Mouse (Mus musculus) liver, embryonic 16.5 days (tissue): Measurements from ENCODE around the gene Nin. TPM values are rescaled to one million over a fixed set of nuclear protein-coding genes. Genes with fewer than 3 reads are reported as not detected.

ENCODE experiments used
- ATAC-seq: fragments of 200-750 bp; cut with Nextera tagmentation; 2 replicates; pipeline ENCODE4 v1.8.0; 2017; ENCODE audit warnings: low read depth, mild to moderate bottlenecking, moderate number of reproducible peaks, moderate library complexity
- H3K27ac ChIP-seq: fragments of 300-500 bp; sonication (generic); 2 replicates; pipeline ENCODE4 v1.5.1; 2014; ENCODE audit warnings: mild to moderate bottlenecking, low read length
- H3K27me3 ChIP-seq: fragments of 300-500 bp; sonication (generic); 2 replicates; pipeline ENCODE4 v1.6.1; 2014; ENCODE audit warnings: low read depth, low read length, mixed read lengths; ENCODE audit not compliant: control insufficient read depth, insufficient read depth
- H3K36me3 ChIP-seq: fragments of 300-500 bp; sonication (generic); 2 replicates; pipeline ENCODE4 v1.6.1; 2014; ENCODE audit warnings: mild to moderate bottlenecking; ENCODE audit not compliant: control insufficient read depth, insufficient read depth
- H3K4me1 ChIP-seq: fragments of 300-500 bp; sonication (generic); 2 replicates; pipeline ENCODE4 v1.6.1; 2014; ENCODE audit warnings: low read depth, low read length, mixed read lengths; ENCODE audit not compliant: control insufficient read depth
- H3K4me2 ChIP-seq: fragments of 300-500 bp; sonication (generic); 2 replicates; pipeline ENCODE4 v1.6.1; 2014; ENCODE audit warnings: low read depth, low read length, mixed read lengths
- H3K4me3 ChIP-seq: fragments of 300-500 bp; sonication (generic); 2 replicates; pipeline ENCODE4 v1.5.1; 2014; ENCODE audit warnings: low read depth, mild to moderate bottlenecking, low read length
- H3K9ac ChIP-seq: fragments of 300-500 bp; sonication (generic); 2 replicates; pipeline ENCODE4 v1.6.1; 2014; ENCODE audit warnings: low read depth, low read length
- H3K9me3 ChIP-seq: fragments of 300-500 bp; sonication (generic); replicated peaks from 2 replicates; pipeline ENCODE4 v1.6.1; 2016; ENCODE audit warnings: low read length; ENCODE audit not compliant: control insufficient read depth
- WGBS: fragments of 180-500 bp; shearing (Covaris S2); extraction: QIAGEN DNeasy Blood & Tissue Kit; methylation state at CpG from one replicate; pipeline ENCODE4 v1.1.7; 2014; ENCODE audit not compliant: insufficient replicate concordance; 5-methylcytosine and 5-hydroxymethylcytosine counted together
- polyA plus RNA-seq: library from polyadenylated mRNA; unstranded; fragments of >200 nt; fragmentation: Nextera tagmentation; extraction: Ambion mirVana; gene quantifications from 2 replicates; pipeline ENCODE4 v1.2.1, GENCODE M21; 2015

Gene Nin
- 3.1 TPM in 2 replicates for polyA plus RNA-seq

DNA sequence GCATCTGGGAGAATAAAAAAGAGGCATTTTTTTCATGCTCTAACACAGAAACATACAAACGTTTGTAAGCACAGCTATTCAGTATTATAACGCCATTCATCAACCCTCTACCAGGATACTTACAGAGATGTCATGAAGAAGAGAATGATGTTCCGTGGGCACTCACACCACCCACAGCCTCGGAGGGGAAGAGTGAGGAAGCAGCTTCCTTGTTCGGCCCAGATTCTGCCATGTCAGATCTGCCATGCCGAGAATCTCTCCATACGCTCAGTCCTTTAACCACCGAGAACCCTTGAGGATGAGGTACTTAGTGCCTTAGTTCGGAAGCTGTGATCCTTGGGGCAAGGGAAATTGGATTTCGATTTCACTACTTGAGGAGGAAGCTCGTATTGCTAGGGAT is at the start of gene Nin:
Gene Nin (minus strand): TSS at position 367 of the 400 bp plus-strand sequence.
- ATAC-seq, result no peak
- Histone ChIP-seq H3K9me3 (no peaks in the 10 kb centered on the region), H3K27ac (no peak within 1 kb of the TSS), H3K4me3 (no peak within 1 kb of the TSS), H3K4me1 (peaks cover 19% of the 10 kb centered on the region), H3K27me3 (peaks cover 27% of the 10 kb centered on the region), H3K36me3 (no peaks in the 10 kb centered on the region), H3K4me2 (no peak within 1 kb of the TSS), H3K9ac (no peak within 1 kb of the TSS)
- WGBS, result 64% methylated on average over 11 of the region's 11 CpGs

DNA sequence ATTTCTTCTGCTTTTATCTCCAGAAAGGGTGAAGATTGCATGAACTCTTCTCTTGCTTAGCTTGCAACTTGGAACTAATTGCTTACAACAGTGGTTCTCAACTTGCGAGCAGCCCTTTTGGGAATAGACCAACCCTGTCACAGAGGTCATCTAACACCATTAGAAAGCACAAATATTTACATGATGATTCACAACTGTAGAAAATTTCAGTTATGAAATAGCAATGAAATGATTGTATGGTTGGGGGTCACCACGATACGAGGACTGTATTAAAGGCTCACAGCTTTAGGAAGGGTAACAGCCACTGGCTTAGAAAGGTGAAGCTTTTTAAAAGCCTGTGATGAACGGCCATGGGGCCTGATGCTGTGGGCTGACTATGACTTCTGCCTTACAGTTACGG is 47.5 kb upstream of the Nin start:
- no peaks in the 10 kb centered on the region for H3K9me3 ChIP-seq

DNA sequence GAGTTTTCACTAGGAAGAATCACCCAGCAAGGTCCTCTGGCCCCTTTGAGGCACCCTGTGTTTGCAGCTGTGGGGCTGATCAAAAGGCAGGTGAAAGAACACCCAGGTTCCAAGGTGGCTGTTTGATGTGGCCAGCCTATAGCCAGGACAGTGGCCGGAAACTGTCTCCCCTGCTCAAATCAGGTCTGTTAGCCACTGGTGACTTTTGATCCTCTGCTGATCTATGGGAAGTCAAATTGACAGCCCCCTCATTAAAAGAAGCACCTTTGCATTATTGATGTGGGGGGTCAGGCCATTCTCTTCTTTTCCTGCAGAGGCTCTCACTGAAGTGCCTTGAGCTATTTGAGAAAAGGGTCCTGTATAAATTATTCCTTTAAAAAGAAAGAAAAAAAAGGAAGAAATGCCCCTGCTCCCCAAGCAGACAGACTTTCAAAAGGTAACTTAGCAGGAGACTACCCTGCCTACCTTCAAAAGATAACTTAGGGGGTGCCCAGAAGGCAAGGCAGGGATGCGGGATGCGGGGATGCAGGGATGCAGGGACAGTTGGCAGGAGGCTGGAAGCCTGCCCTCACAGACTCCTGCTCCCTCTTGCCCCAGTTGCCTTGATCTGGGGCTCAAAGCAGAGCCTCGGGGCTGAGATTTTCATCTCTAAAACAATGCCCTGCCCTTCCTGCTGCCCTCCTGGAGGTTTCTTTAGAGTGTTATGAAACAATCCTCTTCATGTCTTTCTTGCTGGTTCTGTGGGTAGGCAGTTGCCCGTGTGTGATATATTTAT is 44.0 kb upstream of the Nin start:
- no peak for ATAC-seq
- Histone ChIP-seq H3K27ac (no peak overlapping the region), H3K4me1 (no peaks in the 10 kb centered on the region), H3K9ac (no peak overlapping the region), H3K4me3 (no peak overlapping the region), H3K27me3 (no peaks in the 10 kb centered on the region), H3K4me2 (no peak overlapping the region), H3K36me3 (no peaks in the 10 kb centered on the region), H3K9me3 (no peaks in the 10 kb centered on the region)
- 43% methylated on average over 5 of the region's 5 CpGs for WGBS

More for the DNA sequence above, 47.5 kb upstream of the Nin start:
- Histone ChIP-seq H3K9ac (no peak overlapping the region), H3K4me1 (no peaks in the 10 kb centered on the region), H3K27me3 (no peaks in the 10 kb centered on the region), H3K27ac (no peak overlapping the region), H3K4me3 (no peak overlapping the region), H3K4me2 (no peak overlapping the region), H3K36me3 (no peaks in the 10 kb centered on the region)
- 60% methylated on average over 5 of the region's 5 CpGs for WGBS
- no peak for ATAC-seq

DNA sequence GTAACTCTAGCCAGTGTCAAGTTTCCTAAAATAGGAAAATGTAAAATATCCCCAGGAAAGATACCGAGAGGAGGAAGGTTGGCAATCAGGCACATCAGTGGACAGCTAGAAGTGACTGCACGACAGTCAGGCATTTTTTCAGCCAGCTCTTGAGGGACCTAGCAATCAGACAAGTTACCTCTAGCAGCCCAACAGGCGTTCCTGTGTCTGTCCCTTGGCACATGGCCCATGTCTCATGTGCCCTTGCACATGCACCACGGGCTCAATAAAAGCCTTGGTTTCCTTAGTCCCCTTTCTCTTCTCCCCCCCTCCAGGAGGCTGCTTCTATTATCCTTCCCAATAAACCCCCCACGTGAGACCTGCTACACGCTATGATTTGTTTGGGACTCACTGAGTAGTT is 42.7 kb upstream of the Nin start:
- Histone ChIP-seq H3K27me3 (no peaks in the 10 kb centered on the region), H3K36me3 (no peaks in the 10 kb centered on the region), H3K4me2 (no peak overlapping the region), H3K9me3 (no peaks in the 10 kb centered on the region), H3K4me1 (no peaks in the 10 kb centered on the region), H3K27ac (no peak overlapping the region), H3K4me3 (no peak overlapping the region), H3K9ac (no peak overlapping the region)
- 54% methylated on average over 6 of the region's 6 CpGs for WGBS
- no peak for ATAC-seq

DNA sequence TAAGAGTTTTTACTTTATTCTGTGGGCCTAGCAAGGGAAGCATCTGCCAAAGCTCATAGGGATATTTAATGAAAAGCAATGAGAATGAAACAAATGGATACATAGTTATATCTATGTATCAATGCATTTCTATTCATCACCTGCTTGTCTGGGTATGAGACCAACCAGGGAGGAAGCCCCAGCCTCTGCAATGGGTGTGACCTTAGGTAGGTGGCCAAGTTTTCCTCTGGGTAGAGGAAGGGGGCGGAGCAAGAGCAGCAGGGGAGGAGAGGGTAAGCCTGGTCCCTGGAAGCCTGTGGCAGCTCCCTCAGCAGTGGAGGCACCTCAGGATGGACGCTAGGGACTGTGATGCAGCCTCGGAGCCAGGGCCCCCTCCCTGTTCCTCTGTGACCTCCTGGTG is 40.3 kb upstream of the Nin start, which contains the start of gene Abhd12b:
Gene Abhd12b (plus strand): TSS at position 301 of the 400 bp plus-strand sequence.
- Histone ChIP-seq H3K27me3 (no peaks in the 10 kb centered on the region), H3K36me3 (no peaks in the 10 kb centered on the region)

DNA sequence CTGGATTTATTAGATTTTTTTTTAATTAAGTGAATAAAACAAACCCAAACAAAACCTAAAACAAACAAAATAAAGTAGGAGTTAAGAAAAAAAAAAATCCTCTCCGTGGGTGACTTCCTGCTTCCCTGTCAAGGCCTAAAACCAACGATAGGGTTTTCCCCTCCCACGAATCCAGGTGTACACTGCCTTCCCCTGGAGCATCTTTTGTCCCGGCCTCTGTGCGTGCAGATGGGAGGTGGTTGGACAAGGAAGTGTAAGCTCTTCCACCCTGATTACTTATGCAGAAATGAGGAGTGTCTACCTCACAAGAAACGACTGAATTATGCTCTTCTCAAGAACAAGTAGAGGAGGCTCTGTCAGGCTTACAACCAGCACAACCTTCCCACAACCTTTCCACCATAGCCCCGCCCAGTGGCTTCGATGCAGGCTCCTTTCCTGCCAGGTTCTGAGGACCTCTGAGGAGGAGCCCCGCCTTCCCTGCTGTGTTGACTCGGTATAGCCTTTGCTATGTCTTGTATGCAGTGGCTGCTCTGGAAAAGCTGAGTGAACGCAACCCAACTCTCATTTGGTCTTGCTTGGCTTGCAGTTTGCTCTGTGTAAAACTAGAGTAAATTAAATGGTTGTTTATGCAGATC is 35.2 kb upstream of the Nin start:
- Histone ChIP-seq H3K27me3 (no peaks in the 10 kb centered on the region), H3K4me2 (peak overlapping the region; percentile 40), H3K4me1 (no peaks in the 10 kb centered on the region; the same call in 1 of the 2 replicates), H3K9ac (no peak overlapping the region), H3K36me3 (no peaks in the 10 kb centered on the region), H3K4me3 (0 out of 2 replicates have a peak overlapping the region, but pooled peaks have one; percentile 4), H3K27ac (no peak overlapping the region), H3K9me3 (no peaks in the 10 kb centered on the region)
- ATAC-seq, result no peak
- WGBS, result 13% methylated on average over 11 of the region's 11 CpGs

More for the DNA sequence above, 40.3 kb upstream of the Nin start, which contains the start of gene Abhd12b:
- WGBS, result 31% methylated on average over 3 of the region's 3 CpGs
- Histone ChIP-seq H3K9me3 (no peaks in the 10 kb centered on the region), H3K9ac (no peak within 1 kb of the TSS), H3K4me2 (no peak within 1 kb of the TSS), H3K27ac (no peak within 1 kb of the TSS), H3K4me1 (no peaks in the 10 kb centered on the region; the same call in 1 of the 2 replicates), H3K4me3 (no peak within 1 kb of the TSS)
- no peak for ATAC-seq

DNA sequence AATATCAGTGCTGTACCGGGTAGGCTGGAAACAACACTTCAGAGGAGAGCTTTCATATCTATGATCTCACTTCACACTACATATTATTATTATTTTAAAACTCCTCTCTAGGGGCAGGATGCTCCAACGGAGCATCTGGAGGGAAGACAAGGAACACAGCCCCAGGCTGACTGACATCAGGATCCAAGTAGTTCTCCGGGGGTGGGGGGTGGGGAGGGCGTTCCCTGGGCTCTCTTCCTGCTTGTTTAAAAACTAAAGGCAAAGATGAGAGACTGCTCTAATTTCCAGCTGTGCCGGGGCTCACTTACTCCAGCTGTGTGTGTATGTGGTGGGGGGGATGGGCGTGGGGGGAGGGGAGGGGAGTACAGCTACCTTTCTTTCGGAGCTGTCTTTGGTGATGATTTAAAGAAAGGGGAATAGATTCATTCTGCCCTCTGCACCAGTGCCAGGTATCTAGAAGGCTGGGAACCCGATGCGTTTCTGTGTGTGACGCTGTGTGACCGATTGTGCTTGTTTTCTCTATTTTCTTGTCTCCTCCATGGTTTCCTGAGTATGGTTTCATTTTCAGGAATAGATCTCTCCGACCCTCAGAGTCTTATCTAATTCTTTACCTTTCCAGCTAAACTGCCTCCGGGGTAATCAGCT is 34.6 kb upstream of the Nin start:
- Histone ChIP-seq H3K4me3 (peak overlapping the region; percentile 40), H3K9ac (no peak overlapping the region), H3K9me3 (no peaks in the 10 kb centered on the region), H3K4me2 (peak overlapping the region; percentile 40), H3K27me3 (no peaks in the 10 kb centered on the region), H3K36me3 (no peaks in the 10 kb centered on the region), H3K4me1 (no peaks in the 10 kb centered on the region; the same call in 1 of the 2 replicates), H3K27ac (no peak overlapping the region)
- WGBS, result 6% methylated on average over 13 of the region's 13 CpGs
- no peak for ATAC-seq

DNA sequence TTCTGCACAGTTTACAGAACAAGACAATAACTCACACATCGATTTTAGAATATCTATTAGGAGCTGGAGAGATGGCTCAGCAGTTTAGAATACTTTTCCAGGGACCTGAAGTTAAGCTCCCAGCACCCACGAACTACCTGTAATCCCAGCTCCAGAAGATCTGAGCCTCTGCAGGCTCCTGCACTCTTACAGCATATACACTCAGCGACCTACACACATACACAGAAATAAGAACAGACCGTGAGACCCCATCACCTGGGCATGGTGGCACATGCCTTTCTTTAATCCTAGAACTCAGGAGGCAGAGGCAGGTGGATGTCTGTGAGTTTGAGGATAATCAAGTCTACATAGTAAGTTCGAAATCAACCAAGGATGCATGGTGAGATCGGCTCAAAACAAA is 32.1 kb upstream of the Nin start:
- Histone ChIP-seq H3K4me1 (no peaks in the 10 kb centered on the region; the same call in 1 of the 2 replicates), H3K36me3 (no peaks in the 10 kb centered on the region), H3K4me2 (no peak overlapping the region), H3K4me3 (no peak overlapping the region), H3K9ac (no peak overlapping the region), H3K27me3 (no peaks in the 10 kb centered on the region), H3K9me3 (no peaks in the 10 kb centered on the region), H3K27ac (no peak overlapping the region)
- ATAC-seq, result no peak
- WGBS, result 65% methylated on average over 6 of the region's 6 CpGs
